Mouse (Mus musculus): ENCODE results near the gene Gm10260.

DNA sequence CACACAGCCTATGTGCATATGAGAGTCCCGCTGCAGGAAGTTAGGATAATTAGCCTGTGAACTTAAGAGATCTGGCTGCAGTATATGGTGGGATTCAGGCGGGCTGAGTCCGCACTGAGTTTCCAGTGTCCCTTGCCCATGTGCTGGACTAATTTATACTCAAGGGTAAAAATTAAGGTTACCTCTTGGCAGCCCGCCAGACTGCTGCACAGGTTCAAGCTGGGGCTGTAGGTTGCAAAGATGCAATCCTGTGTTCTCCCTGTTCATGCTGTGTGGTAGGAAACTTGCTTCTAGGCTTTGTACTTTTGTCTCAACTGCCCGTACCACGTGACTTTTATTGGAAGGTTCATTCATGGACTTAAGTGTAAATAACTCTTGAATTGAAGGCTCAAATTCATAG, 3.0 kb upstream of the Gm10260 start:
- TF ChIP-seq POLR2A (IDR thresholded peaks at IDR 0.05; ENCODE audit: borderline replicate concordance, extremely low read depth, low read depth, low read length) (no peak), CTCF (IDR thresholded peaks at IDR 0.05; ENCODE audit: insufficient read depth, low read length) (no peak)
